ENCODE assay signal across 8 mouse cellular contexts in the genomic region with DNA sequence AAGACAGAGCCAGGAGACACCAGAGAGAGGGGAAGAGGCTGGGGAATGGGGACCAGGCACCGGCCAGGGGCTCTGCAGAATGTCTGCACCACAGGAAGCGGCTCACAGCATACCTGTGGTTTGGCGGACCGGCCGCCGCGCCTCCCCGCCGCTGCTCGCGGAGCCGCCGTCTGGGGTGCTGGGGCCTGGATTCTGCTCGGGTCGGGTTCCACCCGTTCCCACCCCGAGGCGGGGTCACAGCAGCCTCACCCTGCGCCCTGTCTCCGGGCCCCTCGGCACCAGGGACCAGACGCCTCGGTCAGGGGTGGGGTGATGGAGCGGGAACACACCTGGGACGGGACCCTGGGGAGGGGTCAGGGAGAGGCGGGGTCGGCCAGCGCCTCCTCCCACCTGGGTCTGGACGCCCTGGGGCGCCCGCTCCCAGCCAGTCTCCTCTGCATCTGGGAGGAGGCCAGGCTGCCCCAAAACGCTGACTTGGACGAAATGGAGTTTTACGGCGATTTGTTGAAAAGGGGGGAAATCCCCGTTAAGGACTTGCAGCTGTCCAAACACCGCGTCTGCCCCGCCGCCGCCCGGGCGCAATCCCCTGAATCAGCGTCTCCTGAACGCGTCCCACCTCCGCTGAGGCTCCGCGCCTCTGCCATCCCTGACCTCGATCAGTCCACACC. TPM values are rescaled to one million over a fixed set of nuclear protein-coding genes. Genes with fewer than 3 reads are reported as not detected.
A peak's percentile ranks its signal among the peaks of the same experiment; 100 is the strongest.
DNase-seq lines count a peak whose midpoint lies in the region; ATAC-seq and TF ChIP-seq lines count a peak whose summit lies in the region.

No protein-coding gene starts in this region.

- H3K4me1 ChIP-seq in kidney, postnatal 0 days (replicated peaks; ENCODE audit: insufficient read depth, low read length), result peaks cover 22% of the 10 kb centered on the region
- H3K4me1 ChIP-seq in brown adipose tissue, adult 24 weeks (ENCODE audit: control insufficient read depth, insufficient read depth, insufficient read length, low read length), result peaks cover 4% of the 10 kb centered on the region; the same call in 1 of the 2 replicates
- peaks cover 30% of the 10 kb centered on the region for H3K4me1 ChIP-seq in hindbrain, embryonic 13.5 days (replicated peaks)
- H3K4me1 ChIP-seq in midbrain, embryonic 15.5 days, result peaks cover 23% of the 10 kb centered on the region

- no peaks in the 10 kb centered on the region for H3K36me3 ChIP-seq in kidney, postnatal 0 days (ENCODE audit: insufficient read depth, low read length)
- H3K36me3 ChIP-seq in hindbrain, embryonic 13.5 days, result no peaks in the 10 kb centered on the region
- H3K36me3 ChIP-seq in midbrain, embryonic 15.5 days (replicated peaks), result no peaks in the 10 kb centered on the region

- TF ChIP-seq CTCF in kidney, postnatal 0 days (IDR thresholded peaks at IDR 0.05; ENCODE audit: low read depth), result no peak

- no peaks in the 10 kb centered on the region for H3K9me3 ChIP-seq in kidney, postnatal 0 days (replicated peaks; ENCODE audit: low read length)
- H3K9me3 ChIP-seq in hindbrain, embryonic 13.5 days, result no peaks in the 10 kb centered on the region
- H3K9me3 ChIP-seq in midbrain, embryonic 15.5 days, result no peaks in the 10 kb centered on the region

- peak overlapping the region; percentile 36; the same call in 1 of the 2 replicates for H3K9ac ChIP-seq in kidney, postnatal 0 days (ENCODE audit: low read depth, low read length)
- peak overlapping the region; percentile 65 for H3K9ac ChIP-seq in hindbrain, embryonic 13.5 days
- H3K9ac ChIP-seq in midbrain, embryonic 15.5 days, result 0 out of 2 replicates have a peak overlapping the region, but pooled peaks have one; percentile 9

- ATAC-seq in kidney, postnatal 0 days (replicated peaks; ENCODE audit: low FRiP score, low read depth), result 0 out of 2 replicates have a peak, but pooled peaks have one; percentile 22
- ATAC-seq in hindbrain, embryonic 13.5 days (ENCODE audit: low FRiP score), result no peak
- no peak for ATAC-seq in midbrain, embryonic 15.5 days (replicated peaks)
- no peak for ATAC-seq in erythroblast, adult 5-6 weeks (replicated peaks; ENCODE audit: low FRiP score, poor library complexity, severe bottlenecking)

- peak overlapping the region; percentile 71 for H3K4me2 ChIP-seq in kidney, postnatal 0 days (ENCODE audit: low read length)
- peak overlapping the region; percentile 50 for H3K4me2 ChIP-seq in hindbrain, embryonic 13.5 days
- H3K4me2 ChIP-seq in midbrain, embryonic 15.5 days, result peak overlapping the region; percentile 42

- DNase-seq in kidney, postnatal 0 days (ENCODE audit: low spot score), result no peak
- DNase-seq in kidney, postnatal 36 days, result no peak
- DNase-seq in layer of hippocampus, adult 9-10 months (ENCODE audit: low spot score), result no peak
- DNase-seq in urinary bladder, postnatal 4 days (ENCODE audit: low spot score in 2 of 2), result no peak

- WGBS in kidney, postnatal 0 days, result 1% methylated on average over 49 of the region's 50 CpGs
- 2% methylated on average over 47 of the region's 50 CpGs for WGBS in hindbrain, embryonic 13.5 days
- WGBS in midbrain, embryonic 15.5 days, result under 1% methylated on average over 49 of the region's 50 CpGs

- H3K27ac ChIP-seq in kidney, postnatal 0 days, result no peak overlapping the region
- H3K27ac ChIP-seq in brown adipose tissue, adult 24 weeks (replicated peaks; ENCODE audit: low read depth, low read length), result no peak overlapping the region
- H3K27ac ChIP-seq in hindbrain, embryonic 13.5 days, result no peak overlapping the region
- no peak overlapping the region for H3K27ac ChIP-seq in midbrain, embryonic 15.5 days

- H3K4me3 ChIP-seq in kidney, postnatal 0 days (replicated peaks; ENCODE audit: low read depth, low read length), result peak overlapping the region; percentile 34
- H3K4me3 ChIP-seq in brown adipose tissue, adult 24 weeks (ENCODE audit: insufficient read depth, low read depth, low read length), result peak overlapping the region; percentile 13; the same call in 1 of the 2 replicates
- peak overlapping the region; percentile 33 for H3K4me3 ChIP-seq in hindbrain, embryonic 13.5 days
- H3K4me3 ChIP-seq in midbrain, embryonic 15.5 days, result peak overlapping the region; percentile 16

- peaks cover 10% of the 10 kb centered on the region; the same call in 1 of the 2 replicates for H3K27me3 ChIP-seq in kidney, postnatal 0 days (ENCODE audit: insufficient read depth, low read length)
- peaks cover 83% of the 10 kb centered on the region for H3K27me3 ChIP-seq in hindbrain, embryonic 13.5 days
- peaks cover 68% of the 10 kb centered on the region for H3K27me3 ChIP-seq in midbrain, embryonic 15.5 days (replicated peaks)

RNA-seq across cellular contexts. Expression of a gene that starts 14.5 kb away (rescaled TPM):
- polyA plus RNA-seq in kidney, postnatal 0 days (2015; fragmentation: Nextera tagmentation; extraction: Ambion mirVana), result 7.9 and 8.1 TPM in 2 replicates
- not detected in 2 replicates for polyA plus RNA-seq in brown adipose tissue, adult 24 weeks (2012; ENCODE audit: insufficient read depth, insufficient read length, missing spikeins)
- polyA plus RNA-seq in hindbrain, embryonic 13.5 days (2015; fragmentation: Nextera tagmentation; extraction: Ambion mirVana), result 7.6 and 10.1 TPM in 2 replicates
- 2.6 and 2.9 TPM in 2 replicates for polyA plus RNA-seq in midbrain, embryonic 15.5 days (2015; fragmentation: Nextera tagmentation; extraction: Ambion mirVana)
- not detected in 2 replicates for total RNA-seq in erythroblast, adult 5-6 weeks (2015; ENCODE audit: low replicate concordance)
- total RNA-seq in erythroblast, adult 5-6 weeks (2017; ENCODE audit: low replicate concordance), result not detected in 2 replicates

RNA-seq across cellular contexts. Expression of a gene that starts 20.5 kb away (rescaled TPM):
- polyA plus RNA-seq in kidney, postnatal 0 days (2015; fragmentation: Nextera tagmentation; extraction: Ambion mirVana), result 64.5 and 65.2 TPM in 2 replicates
- 14.8 and 15.4 TPM in 2 replicates for polyA plus RNA-seq in brown adipose tissue, adult 24 weeks (2012; ENCODE audit: insufficient read depth, insufficient read length, missing spikeins)
- 78.2 and 81.6 TPM in 2 replicates for polyA plus RNA-seq in hindbrain, embryonic 13.5 days (2015; fragmentation: Nextera tagmentation; extraction: Ambion mirVana)
- 94.6 and 99.9 TPM in 2 replicates for polyA plus RNA-seq in midbrain, embryonic 15.5 days (2015; fragmentation: Nextera tagmentation; extraction: Ambion mirVana)
- 0.77 and 2.1 TPM in 2 replicates for total RNA-seq in erythroblast, adult 5-6 weeks (2015; ENCODE audit: low replicate concordance)
- 4.3 and 4.6 TPM in 2 replicates for total RNA-seq in erythroblast, adult 5-6 weeks (2017; ENCODE audit: low replicate concordance)

RNA-seq across cellular contexts. Expression of a gene that starts 24.4 kb away (rescaled TPM):
- 2.1 TPM in 2 replicates for polyA plus RNA-seq in kidney, postnatal 0 days (2015; fragmentation: Nextera tagmentation; extraction: Ambion mirVana)
- polyA plus RNA-seq in brown adipose tissue, adult 24 weeks (2012; ENCODE audit: insufficient read depth, insufficient read length, missing spikeins), result not detected in 2 replicates
- 7.0 and 8.5 TPM in 2 replicates for polyA plus RNA-seq in hindbrain, embryonic 13.5 days (2015; fragmentation: Nextera tagmentation; extraction: Ambion mirVana)
- 11.8 and 15.1 TPM in 2 replicates for polyA plus RNA-seq in midbrain, embryonic 15.5 days (2015; fragmentation: Nextera tagmentation; extraction: Ambion mirVana)
- total RNA-seq in erythroblast, adult 5-6 weeks (2015; ENCODE audit: low replicate concordance), result not detected in 2 replicates
- total RNA-seq in erythroblast, adult 5-6 weeks (2017; ENCODE audit: low replicate concordance), result not detected in 2 replicates

RNA-seq across cellular contexts. Expression of a gene that starts 38.9 kb away (rescaled TPM):
- 115 and 121 TPM in 2 replicates for polyA plus RNA-seq in kidney, postnatal 0 days (2015; fragmentation: Nextera tagmentation; extraction: Ambion mirVana)
- polyA plus RNA-seq in brown adipose tissue, adult 24 weeks (2012; ENCODE audit: insufficient read depth, insufficient read length, missing spikeins), result 73.3 and 97.6 TPM in 2 replicates
- 160 and 168 TPM in 2 replicates for polyA plus RNA-seq in hindbrain, embryonic 13.5 days (2015; fragmentation: Nextera tagmentation; extraction: Ambion mirVana)
- polyA plus RNA-seq in midbrain, embryonic 15.5 days (2015; fragmentation: Nextera tagmentation; extraction: Ambion mirVana), result 184 and 188 TPM in 2 replicates
- total RNA-seq in erythroblast, adult 5-6 weeks (2015; ENCODE audit: low replicate concordance), result 8.3 and 12.7 TPM in 2 replicates
- 10.7 and 14.2 TPM in 2 replicates for total RNA-seq in erythroblast, adult 5-6 weeks (2017; ENCODE audit: low replicate concordance)

RNA-seq across cellular contexts. Expression of a gene that starts 44.9 kb away (rescaled TPM):
- polyA plus RNA-seq in kidney, postnatal 0 days (2015; fragmentation: Nextera tagmentation; extraction: Ambion mirVana), result 22.4 and 27.3 TPM in 2 replicates
- polyA plus RNA-seq in brown adipose tissue, adult 24 weeks (2012; ENCODE audit: insufficient read depth, insufficient read length, missing spikeins), result 27.0 and 28.4 TPM in 2 replicates
- 79.5 and 81.8 TPM in 2 replicates for polyA plus RNA-seq in hindbrain, embryonic 13.5 days (2015; fragmentation: Nextera tagmentation; extraction: Ambion mirVana)
- 85.4 and 92.1 TPM in 2 replicates for polyA plus RNA-seq in midbrain, embryonic 15.5 days (2015; fragmentation: Nextera tagmentation; extraction: Ambion mirVana)
- 3.3 and 7.3 TPM in 2 replicates for total RNA-seq in erythroblast, adult 5-6 weeks (2015; ENCODE audit: low replicate concordance)
- 7.7 and 17.0 TPM in 2 replicates for total RNA-seq in erythroblast, adult 5-6 weeks (2017; ENCODE audit: low replicate concordance)

Comparison
In these comparisons a context has a peak if more than half of its experiments do, and no peak if none do; other contexts are left out.
1. H3K9ac ChIP-seq: peak in every context shown above with its lines; median percentile 65 in hindbrain, embryonic 13.5 days; 36 in kidney, postnatal 0 days; 9 in midbrain, embryonic 15.5 days.